Mouse (Mus musculus) CD4-positive naive resting alpha-beta T cell, adult 76 days (primary cell): ENCODE data around the gene Il1rl1. TPM values are rescaled to one million over a fixed set of nuclear protein-coding genes. Genes with fewer than 3 reads are reported as not detected.

Experiments used
- total RNA-seq: library from RNA; stranded (reverse); gene quantifications from one replicate; pipeline ENCODE4 v1.2.4, GENCODE M21; 2023

Il1rl1 gene
- total RNA-seq = 0.47 TPM

GRCm38 (mm10) chr1:40428910-40429675 is at the start of gene Il1rl1:
Gene Il1rl1 (plus strand): TSS chr1:40429570.

GRCm38 (mm10) chr1:40465477-40466430 is 36.4 kb downstream of the Il1rl1 start, which contains the start of gene Il18r1:
Gene Il18r1 (plus strand): TSS chr1:40465552.

Other genes starting within 250 kb of the Il1rl1 start
- gene Il1r1, start 204.5 kb upstream of the Il1rl1 start, total RNA-seq = 0.18 TPM
- gene Il1rl2, start 105.0 kb upstream of the Il1rl1 start, total RNA-seq = 19.4 TPM
- 44.7 TPM for gene Il18r1, start 36.0 kb downstream of the Il1rl1 start, total RNA-seq
- 4.9 TPM for gene Il18rap, start 85.8 kb downstream of the Il1rl1 start, total RNA-seq
- gene Slc9a4, start 150.5 kb downstream of the Il1rl1 start, total RNA-seq = not detected